Mouse (Mus musculus) lung, postnatal 0 days (tissue): ENCODE measurements around the gene Dnajc7.

Experiments used
- CTCF ChIP-seq: IDR thresholded peaks from 2 replicates; pipeline ENCODE4 v1.5.1; 2016; ENCODE audit warnings: antibody characterized with exemption, mild to moderate bottlenecking
- EP300 ChIP-seq: IDR thresholded peaks from 2 replicates; pipeline ENCODE4 v1.6.1; 2016; ENCODE audit warnings: antibody characterized with exemption, mild to moderate bottlenecking, control low read depth

DNA sequence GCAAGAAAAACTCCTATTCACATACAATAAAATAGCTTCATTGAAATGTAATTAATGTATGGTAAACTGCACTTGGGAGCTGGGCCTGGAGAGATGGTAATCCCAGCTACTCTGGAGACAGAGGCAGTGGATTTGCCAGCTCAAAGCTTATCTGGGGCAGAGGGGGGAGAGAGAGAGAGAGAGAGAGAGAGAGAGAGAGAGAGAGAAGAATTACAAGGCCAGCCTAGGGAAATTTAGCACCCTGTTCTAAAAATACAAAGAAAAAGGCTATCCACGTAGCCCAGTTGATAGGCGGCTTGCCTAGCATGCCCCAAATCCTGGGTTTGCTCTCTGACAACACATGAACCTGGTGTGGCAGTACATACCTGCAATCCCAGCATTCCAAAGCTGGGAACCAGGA, 78.4 kb downstream of the Dnajc7 start:
- no peak for TF ChIP-seq CTCF
- no peak for TF ChIP-seq EP300
